Mouse (Mus musculus): ENCODE data around the gene Itgb4.
A peak's percentile ranks its signal among the peaks of the same experiment; 100 is the strongest.

- peak; percentile 68 for TF ChIP-seq EP300 (IDR thresholded peaks at IDR 0.05; ENCODE audit: insufficient read depth, low read depth, low read length)
- TF ChIP-seq POLR2A (IDR thresholded peaks at IDR 0.05; ENCODE audit: insufficient read depth, low read depth, low read length) = peak; percentile 87
Observed at GRCm38 (mm10) chr11:116030088-116030897, 55.8 kb downstream of the Itgb4 start, which contains the start of gene Unk.
